Mouse (Mus musculus): Measurements from ENCODE around the gene Itga9.

Itga9 gene

GRCm38 (mm10) chr9:118688248-118688647 lies 81.8 kb downstream of the Itga9 start:
- no peak for DNase-seq (ENCODE audit: low spot score in 2 of 2)

GRCm38 (mm10) chr9:118688921-118689451 lies 82.5 kb downstream of the Itga9 start:
- DNase-seq (ENCODE audit: low spot score in 2 of 2): no peak

- peak; percentile 50 to 71 for DNase-seq (ENCODE audit: low spot score in 2 of 2)
These were observed 86.8 kb downstream of the Itga9 start for GRCm38 (mm10) chr9:118693256-118693655.

- DNase-seq (ENCODE audit: low spot score in 2 of 2): no peak
These were observed 87.9 kb downstream of the Itga9 start for GRCm38 (mm10) chr9:118694420-118694825.

- no peak for DNase-seq (ENCODE audit: low spot score in 2 of 2)
These were observed 91.7 kb downstream of the Itga9 start for GRCm38 (mm10) chr9:118698191-118698590.

GRCm38 (mm10) chr9:118699716-118700115 lies 93.2 kb downstream of the Itga9 start:
- DNase-seq (ENCODE audit: low spot score in 2 of 2): no peak

GRCm38 (mm10) chr9:118700889-118701288 lies 94.4 kb downstream of the Itga9 start:
- no peak for DNase-seq (ENCODE audit: low spot score in 2 of 2)

GRCm38 (mm10) chr9:118701791-118702190 lies 95.3 kb downstream of the Itga9 start:
- no peak for DNase-seq (ENCODE audit: low spot score in 2 of 2)

GRCm38 (mm10) chr9:118703146-118703545 lies 96.7 kb downstream of the Itga9 start:
- DNase-seq (ENCODE audit: low spot score in 2 of 2): no peak

GRCm38 (mm10) chr9:118705381-118706074 lies 99.0 kb downstream of the Itga9 start:
- DNase-seq (ENCODE audit: low spot score in 2 of 2): no peak

GRCm38 (mm10) chr9:118706176-118706975 lies 99.9 kb downstream of the Itga9 start:
- DNase-seq (ENCODE audit: low spot score in 2 of 2): peak; percentile 29

GRCm38 (mm10) chr9:118710625-118711024 lies 104.1 kb downstream of the Itga9 start:
- DNase-seq (ENCODE audit: low spot score in 2 of 2): no peak

GRCm38 (mm10) chr9:118711749-118712148 lies 105.3 kb downstream of the Itga9 start:
- no peak for DNase-seq (ENCODE audit: low spot score in 2 of 2)

- no peak for DNase-seq (ENCODE audit: low spot score in 2 of 2)
These were observed 107.0 kb downstream of the Itga9 start for GRCm38 (mm10) chr9:118713515-118713914.

GRCm38 (mm10) chr9:118714536-118714935 lies 108.0 kb downstream of the Itga9 start:
- DNase-seq (ENCODE audit: low spot score in 2 of 2): no peak

- no peak for DNase-seq (ENCODE audit: low spot score in 2 of 2)
These were observed 109.6 kb downstream of the Itga9 start for GRCm38 (mm10) chr9:118715971-118716628.

- no peak for DNase-seq (ENCODE audit: low spot score in 2 of 2)
These were observed 110.9 kb downstream of the Itga9 start for GRCm38 (mm10) chr9:118717436-118717835.

- no peak for DNase-seq (ENCODE audit: low spot score in 2 of 2)
These were observed 112.0 kb downstream of the Itga9 start for GRCm38 (mm10) chr9:118718511-118718910.

GRCm38 (mm10) chr9:118721056-118721455 lies 114.6 kb downstream of the Itga9 start:
- DNase-seq (ENCODE audit: low spot score in 2 of 2): no peak

- DNase-seq (ENCODE audit: low spot score in 2 of 2): no peak
These were observed 116.4 kb downstream of the Itga9 start for GRCm38 (mm10) chr9:118722789-118723325.

GRCm38 (mm10) chr9:118725128-118725527 lies 118.6 kb downstream of the Itga9 start:
- DNase-seq (ENCODE audit: low spot score in 2 of 2): no peak

GRCm38 (mm10) chr9:118726550-118726949 lies 120.1 kb downstream of the Itga9 start:
- no peak for DNase-seq (ENCODE audit: low spot score in 2 of 2)
